Mouse (Mus musculus) lung, postnatal 0 days (tissue): ENCODE results near the gene Atp5j2.

ENCODE experiments used
- CTCF ChIP-seq: IDR thresholded peaks from 2 replicates; pipeline ENCODE4 v1.5.1; 2016; ENCODE audit warnings: antibody characterized with exemption, mild to moderate bottlenecking
- EP300 ChIP-seq: IDR thresholded peaks from 2 replicates; pipeline ENCODE4 v1.6.1; 2016; ENCODE audit warnings: antibody characterized with exemption, mild to moderate bottlenecking, control low read depth

- TF ChIP-seq CTCF (0 out of 2 replicates have a peak, but pooled peaks have one; percentile 12), EP300 (no peak)
Observed at GRCm38 (mm10) chr5:145202446-145202845, 10.6 kb upstream of the Atp5j2 start.
